Mouse (Mus musculus) intestine, postnatal 0 days (tissue): Measurements from ENCODE around the gene Ptgs2. TPM values are rescaled to one million over a fixed set of nuclear protein-coding genes. Genes with fewer than 3 reads are reported as not detected.

Experiments used
- ATAC-seq: fragments of 200-750 bp; cut with Nextera tagmentation; 2 replicates; pipeline ENCODE4 v1.8.0; 2017; ENCODE audit warnings: mild to moderate bottlenecking, moderate TSS enrichment, moderate library complexity
- H3K27ac ChIP-seq: fragments of 300-500 bp; sonication (generic); 2 replicates; pipeline ENCODE4 v1.5.1; 2014; ENCODE audit warnings: mild to moderate bottlenecking, low read depth, low read length, moderate library complexity
- H3K27me3 ChIP-seq: fragments of 300-500 bp; sonication (generic); replicated peaks from 2 replicates; pipeline ENCODE4 v1.6.1; 2014; ENCODE audit warnings: low read length, mixed read lengths; ENCODE audit not compliant: control insufficient read depth, insufficient read depth
- H3K36me3 ChIP-seq: fragments of 300-500 bp; sonication (generic); 2 replicates; pipeline ENCODE4 v1.6.1; 2014; ENCODE audit warnings: mild to moderate bottlenecking, moderate library complexity; ENCODE audit not compliant: control insufficient read depth, insufficient read depth
- H3K4me1 ChIP-seq: fragments of 300-500 bp; sonication (generic); replicated peaks from 2 replicates; pipeline ENCODE4 v1.6.1; 2014; ENCODE audit warnings: antibody characterized with exemption, low read length, mixed read lengths; ENCODE audit not compliant: control insufficient read depth, insufficient read depth
- H3K4me2 ChIP-seq: fragments of 300-500 bp; sonication (generic); replicated peaks from 2 replicates; pipeline ENCODE4 v1.6.1; 2014; ENCODE audit warnings: low read depth, mild to moderate bottlenecking, moderate library complexity
- H3K4me3 ChIP-seq: fragments of 300-500 bp; sonication (generic); 2 replicates; pipeline ENCODE4 v1.5.1; 2014; ENCODE audit warnings: low read depth, low read length
- H3K9ac ChIP-seq: fragments of 300-500 bp; sonication (generic); 2 replicates; pipeline ENCODE4 v1.6.1; 2014; ENCODE audit warnings: mild to moderate bottlenecking, low read depth, low read length
- H3K9me3 ChIP-seq: fragments of 300-500 bp; sonication (generic); 2 replicates; pipeline ENCODE4 v1.6.1; 2016; ENCODE audit warnings: mixed run types; ENCODE audit not compliant: control insufficient read depth
- CTCF ChIP-seq: sonication (generic); IDR thresholded peaks from 2 replicates; pipeline ENCODE4 v1.5.1; 2016; ENCODE audit warnings: low read depth, mild to moderate bottlenecking, control low read depth, antibody characterized with exemption, moderate library complexity
- WGBS: fragments of 180-500 bp; shearing (Covaris S2); extraction: QIAGEN DNeasy Blood & Tissue Kit; methylation state at CpG from one replicate; pipeline ENCODE4 v1.1.7; 2014; 5-methylcytosine and 5-hydroxymethylcytosine counted together
- microRNA-seq: library from miRNA; unstranded; fragments of <30 nt; microRNA quantifications from one replicate; pipeline ENCODE4, GENCODE M21; 2016
- polyA plus RNA-seq: library from polyadenylated mRNA; unstranded; fragments of >200 nt; fragmentation: Nextera tagmentation; extraction: Ambion mirVana; gene quantifications from 2 replicates; pipeline ENCODE4 v1.2.1, GENCODE M21; 2015

Ptgs2 gene
- polyA plus RNA-seq, 1 experiment from 2014 or later = 1.6 TPM

DNA sequence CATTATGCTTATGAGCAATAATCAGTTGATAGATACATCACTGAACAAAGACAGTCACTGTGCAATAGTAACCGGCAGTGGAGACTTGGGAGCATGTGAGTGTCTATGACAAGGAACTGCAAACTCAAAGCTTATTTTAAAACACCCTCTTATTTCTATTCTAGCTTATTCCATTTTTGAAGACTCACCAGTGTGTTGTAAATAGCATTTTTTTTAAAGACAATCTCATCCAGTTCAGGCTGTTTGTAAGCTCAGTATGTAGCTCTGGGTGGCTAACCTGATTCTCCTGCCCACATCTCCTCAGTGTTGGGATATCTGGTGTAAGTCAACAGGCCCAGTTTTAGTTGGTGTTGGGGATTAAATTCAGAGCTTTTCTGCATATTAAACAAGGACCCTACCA lies 42.1 kb downstream of the Ptgs2 start:
- H3K4me3 ChIP-seq = no peak overlapping the region
- no peak overlapping the region for H3K4me2 ChIP-seq
- 93% methylated on average over 1 of the region's 1 CpGs for WGBS

DNA sequence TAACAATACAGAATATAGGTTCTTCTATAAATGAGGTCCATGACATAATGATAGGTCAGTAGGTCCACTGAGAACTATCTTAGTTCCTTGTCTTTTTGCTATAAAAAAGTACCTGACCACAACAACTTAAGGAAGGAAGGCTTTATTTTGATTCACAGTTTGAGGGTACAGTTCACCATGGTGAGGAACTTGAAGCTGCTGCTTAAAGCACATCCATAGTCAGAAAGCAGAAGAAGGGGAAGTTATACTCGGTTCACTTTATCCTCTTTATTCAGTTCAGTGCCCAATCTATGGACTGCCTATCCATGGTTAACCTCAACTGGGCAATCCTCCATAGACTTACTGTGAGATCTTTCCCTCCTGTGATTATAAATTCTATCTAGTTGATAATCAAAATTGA lies 43.7 kb downstream of the Ptgs2 start:
- no peak overlapping the region for H3K9ac ChIP-seq
- no peak overlapping the region for H3K27ac ChIP-seq
- H3K4me3 ChIP-seq = no peak overlapping the region
- H3K27me3 ChIP-seq = no peaks in the 10 kb centered on the region
- H3K4me2 ChIP-seq = no peak overlapping the region
- H3K9me3 ChIP-seq = no peaks in the 10 kb centered on the region
- no peaks in the 10 kb centered on the region for H3K36me3 ChIP-seq
- no peaks in the 10 kb centered on the region for H3K4me1 ChIP-seq
- no peak for TF ChIP-seq CTCF
- WGBS = 75% methylated on average over 1 of the region's 1 CpGs
- ATAC-seq = no peak

More for the DNA sequence above, 42.1 kb downstream of the Ptgs2 start:
- Histone ChIP-seq H3K9me3 (no peaks in the 10 kb centered on the region), H3K27ac (no peak overlapping the region), H3K27me3 (no peaks in the 10 kb centered on the region), H3K9ac (no peak overlapping the region), H3K36me3 (no peaks in the 10 kb centered on the region), H3K4me1 (no peaks in the 10 kb centered on the region)
- TF ChIP-seq CTCF = no peak
- no peak for ATAC-seq

DNA sequence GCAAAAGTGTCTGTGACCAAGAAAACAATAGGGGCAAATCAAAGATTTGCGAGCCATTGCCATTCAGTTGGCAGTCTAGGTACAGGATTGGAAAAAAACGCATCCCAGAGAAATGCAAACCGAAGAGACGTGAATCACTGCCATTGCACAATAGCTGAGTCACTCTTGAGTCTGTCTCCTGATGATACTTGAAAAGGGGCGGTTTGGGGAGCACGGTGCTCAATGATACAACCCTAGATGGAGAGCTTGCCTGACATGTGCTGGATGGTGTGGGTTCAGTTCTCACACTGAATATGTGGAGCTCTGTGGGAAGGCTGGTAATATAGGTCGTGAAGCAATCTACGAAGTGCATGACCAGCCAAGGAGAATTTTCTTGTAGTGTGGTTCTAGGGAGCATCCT lies 45.2 kb downstream of the Ptgs2 start:
- TF ChIP-seq CTCF = no peak
- Histone ChIP-seq H3K27ac (no peak overlapping the region), H3K27me3 (no peaks in the 10 kb centered on the region), H3K36me3 (no peaks in the 10 kb centered on the region), H3K4me2 (no peak overlapping the region), H3K4me1 (no peaks in the 10 kb centered on the region), H3K9ac (no peak overlapping the region), H3K9me3 (no peaks in the 10 kb centered on the region), H3K4me3 (no peak overlapping the region)
- ATAC-seq = no peak
- WGBS = 87% methylated on average over 8 of the region's 8 CpGs

DNA sequence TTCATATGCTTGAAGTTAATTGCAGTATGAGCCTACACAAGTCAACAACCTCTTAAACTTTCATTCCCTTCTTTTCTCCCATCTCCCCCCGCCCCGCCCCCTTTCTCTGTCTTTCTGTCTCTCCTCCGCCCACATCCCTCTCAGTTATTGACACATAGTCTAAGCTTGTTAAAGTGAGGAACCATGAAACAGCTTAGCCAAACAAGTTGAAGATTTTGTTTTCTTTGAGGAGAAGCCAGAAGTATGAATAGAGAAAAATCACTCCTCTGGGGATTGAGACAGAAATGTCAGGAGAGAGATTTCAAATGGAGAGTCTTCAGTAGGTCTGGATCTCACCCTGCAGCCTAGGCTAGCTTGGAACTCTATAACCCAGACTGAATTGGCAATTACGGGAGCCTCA lies 47.4 kb downstream of the Ptgs2 start:
- WGBS = 90% methylated on average over 4 of the region's 4 CpGs
- Histone ChIP-seq H3K27ac (no peak overlapping the region), H3K4me2 (no peak overlapping the region), H3K9ac (no peak overlapping the region), H3K9me3 (no peaks in the 10 kb centered on the region), H3K4me3 (no peak overlapping the region), H3K4me1 (no peaks in the 10 kb centered on the region), H3K27me3 (no peaks in the 10 kb centered on the region), H3K36me3 (no peaks in the 10 kb centered on the region)
- ATAC-seq = no peak
- TF ChIP-seq CTCF = no peak

DNA sequence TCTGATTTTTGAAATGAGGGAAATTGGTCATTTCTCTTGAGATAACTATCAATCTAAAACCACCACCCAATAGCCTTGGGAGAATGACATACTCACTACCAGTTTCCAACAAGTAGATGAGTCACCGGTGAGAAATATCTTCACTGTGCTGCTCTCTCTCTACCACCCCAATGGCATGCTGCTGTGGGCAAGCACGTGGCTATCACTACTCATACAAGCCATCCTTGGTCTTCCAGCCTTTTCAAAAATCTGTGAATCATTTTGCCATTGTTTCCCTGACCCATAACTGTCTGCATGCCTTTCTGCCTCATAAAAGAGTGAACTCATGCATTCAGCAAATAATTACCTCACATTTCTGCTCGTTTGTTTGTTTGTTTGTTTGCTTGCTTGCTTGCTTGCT lies 51.6 kb downstream of the Ptgs2 start:
- Histone ChIP-seq H3K4me3 (no peak overlapping the region), H3K27ac (no peak overlapping the region), H3K9ac (no peak overlapping the region), H3K9me3 (no peaks in the 10 kb centered on the region), H3K27me3 (no peaks in the 10 kb centered on the region), H3K4me2 (no peak overlapping the region), H3K4me1 (no peaks in the 10 kb centered on the region), H3K36me3 (no peaks in the 10 kb centered on the region)
- TF ChIP-seq CTCF = no peak
- no peak for ATAC-seq
- WGBS = 74% methylated on average over 3 of the region's 3 CpGs

Small RNAs within 50 kb of the gene (microRNA-seq; reads per million reads assigned to microRNA genes)
- not detected for gene Gm44329

Other genes starting within 250 kb of the Ptgs2 start
- gene Pla2g4a, start 138.7 kb upstream of the Ptgs2 start, polyA plus RNA-seq = 18.7 and 20.1 TPM in 2 replicates
- not detected in 2 replicates for gene Pdc, start 219.4 kb downstream of the Ptgs2 start, polyA plus RNA-seq